Mouse (Mus musculus) frontal cortex, postnatal 36 days (tissue): ENCODE measurements at regions not wholly inside any gene's neighbourhood (a gene's known extent, or its start where the extent isn't known, plus 50 kb on each side); places are given as distances from the start of the nearest gene placed in this dataset.

Source experiments
- DNase-seq, 2 experiments: peaks; one replicate each; pipeline ENCODE4 v3.0.0; 2022; ENCODE audit warnings: low spot score in 2 of 2

- DNase-seq, result peak in 1 of 2 experiments; percentile 5
These were observed 198.1 kb upstream of the Gm10192 start for GRCm38 (mm10) chr4:97381084-97381483.

- no peak for DNase-seq
These were observed 194.9 kb upstream of the Gm10192 start for GRCm38 (mm10) chr4:97377593-97378542.

DNA sequence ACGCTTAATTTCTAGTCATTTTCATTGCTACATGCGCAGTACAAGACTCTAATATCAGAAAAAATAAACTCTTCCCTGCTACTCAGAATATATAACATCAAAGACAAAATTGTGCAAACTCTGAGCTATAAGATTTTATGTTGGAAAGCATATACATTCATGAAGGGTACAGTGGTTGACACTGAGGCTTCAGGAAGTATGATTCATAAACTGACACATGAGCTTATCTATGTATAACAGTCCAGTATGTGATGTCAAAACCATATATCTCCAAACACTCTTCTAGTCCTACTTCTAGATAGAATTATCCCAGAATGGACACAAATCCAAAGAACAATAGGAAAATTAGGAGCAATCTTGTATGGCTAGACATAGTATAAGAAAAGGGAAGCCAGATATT, 177.5 kb upstream of the Gm10192 start:
- DNase-seq, result no peak

DNA sequence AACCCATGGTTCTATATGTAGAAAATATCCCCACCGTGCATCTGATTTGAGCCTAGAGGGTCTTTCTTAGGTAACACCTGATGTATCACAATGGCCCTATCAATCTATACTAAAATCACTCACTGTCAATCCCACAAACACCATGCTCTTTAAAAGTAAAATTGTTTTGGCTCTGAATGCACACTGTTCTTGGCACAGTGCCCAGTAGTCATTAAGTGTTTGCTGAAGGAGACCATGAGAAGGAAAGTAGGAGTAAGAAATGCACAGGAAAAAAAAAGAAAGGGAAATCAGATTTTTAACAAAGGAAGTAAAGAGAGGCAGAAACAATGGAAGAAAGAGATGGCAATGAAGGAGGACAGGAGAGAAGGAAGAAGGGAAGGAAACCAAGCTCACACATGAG, 175.0 kb upstream of the Gm10192 start:
- DNase-seq, result no peak

GRCm38 (mm10) chr4:97346799-97347198, 163.8 kb upstream of the Gm10192 start:
- peak in 1 of 2 experiments; percentile 4 for DNase-seq

DNA sequence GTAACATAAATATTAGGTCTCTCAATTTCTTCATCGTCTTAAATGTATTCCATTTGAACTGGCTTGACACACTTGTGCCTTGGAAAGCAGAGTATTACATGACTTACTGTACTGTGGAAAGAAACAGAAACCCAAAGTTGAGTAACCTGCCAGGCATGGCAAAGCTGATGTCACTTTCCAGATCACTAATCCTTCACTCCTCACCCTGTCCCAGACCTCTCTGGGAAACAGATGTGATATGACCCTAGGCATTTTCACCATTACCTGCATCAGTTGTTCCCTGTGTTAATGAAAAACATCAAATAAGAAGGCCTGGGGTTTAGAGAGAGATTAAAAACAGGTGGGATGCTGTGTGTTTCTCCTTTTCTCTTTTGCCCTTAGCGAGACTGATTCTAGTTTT, 161.4 kb upstream of the Gm10192 start:
- DNase-seq, result no peak

- DNase-seq, result no peak
These were observed 160.4 kb upstream of the Gm10192 start for GRCm38 (mm10) chr4:97343378-97343777.
